Mouse (Mus musculus) hindbrain, embryonic 12.5 days (tissue): ENCODE measurements around the gene Grb14. TPM values are rescaled to one million over a fixed set of nuclear protein-coding genes. Genes with fewer than 3 reads are reported as not detected.

Experiments used
- ATAC-seq: fragments of 200-750 bp; cut with Nextera tagmentation; 2 replicates; pipeline ENCODE4 v1.8.0; 2017; ENCODE audit warnings: moderate TSS enrichment; ENCODE audit not compliant: low FRiP score
- H3K27ac ChIP-seq: fragments of 300-500 bp; sonication (generic); 2 replicates; pipeline ENCODE4 v1.5.1; 2016; ENCODE audit warnings: mild to moderate bottlenecking
- H3K27me3 ChIP-seq: fragments of 300-500 bp; sonication (generic); 2 replicates; pipeline ENCODE4 v1.6.1; 2016; ENCODE audit warnings: mild to moderate bottlenecking
- H3K36me3 ChIP-seq: fragments of 300-500 bp; sonication (generic); 2 replicates; pipeline ENCODE4 v1.6.1; 2016; ENCODE audit warnings: mild to moderate bottlenecking
- H3K4me1 ChIP-seq: fragments of 300-500 bp; sonication (generic); 2 replicates; pipeline ENCODE4 v1.6.1; 2016
- H3K4me2 ChIP-seq: fragments of 300-500 bp; sonication (generic); replicated peaks from 2 replicates; pipeline ENCODE4 v1.6.1; 2016; ENCODE audit warnings: mild to moderate bottlenecking
- H3K4me3 ChIP-seq: fragments of 300-500 bp; sonication (generic); 2 replicates; pipeline ENCODE4 v1.5.1; 2016; ENCODE audit warnings: mild to moderate bottlenecking
- H3K9ac ChIP-seq: fragments of 300-500 bp; sonication (generic); 2 replicates; pipeline ENCODE4 v1.6.1; 2016; ENCODE audit warnings: mild to moderate bottlenecking, moderate library complexity
- H3K9me3 ChIP-seq: fragments of 300-500 bp; sonication (generic); replicated peaks from 2 replicates; pipeline ENCODE4 v1.6.1; 2016; ENCODE audit warnings: mild to moderate bottlenecking
- WGBS: fragments of 180-500 bp; shearing (Covaris S2); methylation state at CpG from one replicate; pipeline ENCODE4 v1.1.7; 2016; 5-methylcytosine and 5-hydroxymethylcytosine counted together
- polyA plus RNA-seq: library from polyadenylated mRNA; unstranded; fragments of >200 nt; fragmentation: Nextera tagmentation; extraction: Ambion mirVana; gene quantifications from 2 replicates; pipeline ENCODE4 v1.2.1, GENCODE M21; 2016

Grb14 gene
- polyA plus RNA-seq, 1 experiment from 2014 or later: 11.7 TPM

DNA sequence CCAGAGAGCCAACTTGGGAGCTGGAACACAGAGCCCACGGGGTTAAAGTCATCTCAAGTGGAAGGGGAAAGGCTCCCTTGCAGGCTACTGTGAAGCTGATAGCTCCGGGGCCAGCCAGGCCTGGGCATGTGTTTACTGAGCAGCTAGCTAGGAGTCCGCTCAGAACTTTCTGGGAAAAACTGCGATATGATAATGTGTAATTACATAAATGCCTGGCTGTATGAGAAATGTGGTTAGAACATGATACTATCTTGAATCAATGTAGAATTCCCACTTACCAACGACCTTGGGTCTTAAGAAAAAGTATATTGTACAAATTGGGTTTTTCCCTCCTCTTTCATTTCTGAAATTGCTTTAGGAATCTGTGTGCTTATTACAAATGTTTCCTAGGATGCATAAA, 53.0 kb downstream of the Grb14 start:
- 66% methylated on average over 5 of the region's 5 CpGs for WGBS
- H3K4me3 ChIP-seq: no peak overlapping the region
- ATAC-seq: no peak

DNA sequence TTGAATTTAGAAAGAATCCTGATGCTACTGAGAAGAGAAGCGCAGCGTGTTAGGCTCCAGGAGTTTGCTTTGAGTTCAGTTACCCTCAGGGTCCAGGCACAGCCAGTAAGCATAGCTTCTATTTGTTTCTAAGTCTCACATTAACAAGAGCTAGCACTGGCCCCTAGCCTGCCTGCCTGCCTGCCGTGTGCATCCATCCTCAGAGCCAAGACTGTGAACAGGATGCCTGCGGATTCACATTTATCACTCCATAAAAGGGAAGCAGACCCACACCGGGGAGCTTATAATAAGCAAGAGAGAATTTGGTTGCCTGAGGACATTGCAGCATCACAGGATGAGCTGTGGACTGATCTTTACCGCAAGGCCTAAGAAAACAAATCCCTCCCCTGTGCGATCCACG, 53.8 kb downstream of the Grb14 start:
- no peaks in the 10 kb centered on the region for H3K9me3 ChIP-seq
- no peak overlapping the region for H3K4me3 ChIP-seq
- H3K4me1 ChIP-seq: peaks cover 9% of the 10 kb centered on the region
- no peak overlapping the region for H3K4me2 ChIP-seq
- H3K27ac ChIP-seq: no peak overlapping the region
- H3K36me3 ChIP-seq: no peaks in the 10 kb centered on the region
- H3K9ac ChIP-seq: no peak overlapping the region
- ATAC-seq: no peak
- 60% methylated on average over 8 of the region's 8 CpGs for WGBS
- H3K27me3 ChIP-seq: no peaks in the 10 kb centered on the region

More for the DNA sequence above, 53.0 kb downstream of the Grb14 start:
- Histone ChIP-seq H3K27ac (no peak overlapping the region), H3K36me3 (no peaks in the 10 kb centered on the region), H3K4me2 (no peak overlapping the region), H3K27me3 (no peaks in the 10 kb centered on the region), H3K9ac (no peak overlapping the region), H3K9me3 (no peaks in the 10 kb centered on the region), H3K4me1 (peaks cover 8% of the 10 kb centered on the region)

DNA sequence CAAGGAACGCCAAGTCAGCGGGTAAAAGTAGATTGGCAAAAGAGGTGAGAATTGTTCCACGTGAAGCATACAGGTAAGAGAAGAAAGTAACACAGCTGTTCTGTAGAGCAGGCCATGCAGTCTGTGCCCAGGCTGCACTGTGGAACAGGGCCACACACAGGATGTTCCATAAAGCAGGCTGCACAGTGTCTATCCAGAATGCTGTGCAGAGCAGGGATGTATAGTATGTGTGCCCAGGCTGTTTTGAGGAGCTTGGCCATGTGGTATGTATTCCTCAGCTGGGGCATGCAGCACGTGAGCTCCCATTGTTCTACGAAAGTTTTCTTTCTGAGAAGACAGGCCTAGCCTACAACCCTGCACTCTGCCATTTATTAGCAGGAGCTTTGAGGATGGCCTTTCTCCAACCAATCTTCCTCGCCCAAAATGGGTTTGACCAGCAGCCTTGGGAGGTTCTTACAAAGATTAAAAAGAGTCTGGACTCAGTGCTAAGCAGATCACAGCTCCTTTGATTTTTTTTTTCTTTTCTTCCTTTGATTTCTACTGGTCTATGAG, 57.8 kb downstream of the Grb14 start:
- ATAC-seq: 0 out of 2 replicates have a peak, but pooled peaks have one; percentile 57
- H3K9me3 ChIP-seq: no peaks in the 10 kb centered on the region
- no peaks in the 10 kb centered on the region for H3K36me3 ChIP-seq
- no peak overlapping the region for H3K4me3 ChIP-seq
- H3K4me1 ChIP-seq: peaks cover 9% of the 10 kb centered on the region
- no peaks in the 10 kb centered on the region for H3K27me3 ChIP-seq
- H3K9ac ChIP-seq: no peak overlapping the region
- 73% methylated on average over 6 of the region's 6 CpGs for WGBS
- no peak overlapping the region for H3K4me2 ChIP-seq
- no peak overlapping the region for H3K27ac ChIP-seq

DNA sequence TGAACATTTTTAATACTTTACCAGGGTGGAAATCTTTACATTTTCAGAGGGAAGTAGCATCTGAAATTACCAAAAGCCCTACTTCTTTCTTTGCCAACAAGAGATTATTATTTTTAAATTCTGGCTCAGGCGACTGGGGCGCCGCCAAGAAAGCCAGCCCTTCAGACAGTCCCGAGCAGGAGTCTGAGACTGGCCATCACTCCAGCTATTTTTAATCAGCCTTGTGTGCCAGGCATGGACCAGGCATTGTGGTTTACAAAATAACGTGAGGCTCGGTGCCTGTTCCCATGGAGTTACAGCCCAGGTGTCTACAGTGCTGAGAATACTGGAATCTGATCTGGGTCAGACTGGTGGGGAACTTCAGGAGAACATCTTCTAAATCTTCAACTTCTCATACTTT, 58.5 kb downstream of the Grb14 start:
- H3K9ac ChIP-seq: no peak overlapping the region
- H3K36me3 ChIP-seq: no peaks in the 10 kb centered on the region
- no peak overlapping the region for H3K27ac ChIP-seq
- no peak for ATAC-seq
- no peak overlapping the region for H3K4me2 ChIP-seq
- peaks cover 9% of the 10 kb centered on the region for H3K4me1 ChIP-seq
- H3K27me3 ChIP-seq: no peaks in the 10 kb centered on the region
- H3K4me3 ChIP-seq: no peak overlapping the region
- H3K9me3 ChIP-seq: no peaks in the 10 kb centered on the region
- WGBS: 89% methylated on average over 6 of the region's 6 CpGs

DNA sequence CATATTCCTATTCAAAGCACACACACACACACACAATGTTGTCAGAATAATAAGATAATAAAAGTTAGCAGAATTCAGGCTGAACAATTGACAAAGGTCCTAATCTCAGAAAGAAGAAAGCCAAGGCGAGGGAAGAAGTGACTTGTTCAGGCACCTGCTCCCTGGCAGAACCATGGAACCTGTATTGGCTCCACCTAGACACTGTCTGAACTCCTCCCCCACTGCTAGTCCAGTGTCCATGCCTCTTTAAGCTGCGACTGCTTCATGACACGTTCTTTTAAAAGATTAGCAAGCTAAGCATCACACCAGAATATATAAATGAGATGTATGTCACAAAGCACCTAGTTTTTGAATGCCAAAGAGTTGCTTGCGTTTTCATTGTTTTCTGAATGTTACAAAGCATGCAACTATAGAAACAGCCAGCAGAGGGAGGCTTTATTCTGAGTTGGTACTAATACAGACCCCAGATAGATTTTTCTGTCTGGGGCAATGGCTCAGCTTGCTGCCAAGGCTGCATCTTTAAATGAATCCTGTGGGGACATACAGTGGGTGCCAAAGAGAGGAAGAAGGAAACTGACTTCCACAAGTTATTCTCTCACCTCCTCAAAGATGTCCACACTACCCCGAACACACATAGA, 59.4 kb downstream of the Grb14 start:
- Histone ChIP-seq H3K4me1 (peaks cover 6% of the 10 kb centered on the region), H3K9me3 (no peaks in the 10 kb centered on the region), H3K4me2 (no peak overlapping the region), H3K4me3 (no peak overlapping the region), H3K36me3 (no peaks in the 10 kb centered on the region), H3K9ac (no peak overlapping the region), H3K27me3 (no peaks in the 10 kb centered on the region), H3K27ac (no peak overlapping the region)
- ATAC-seq: peak; percentile 78
- 32% methylated on average over 5 of the region's 5 CpGs for WGBS

DNA sequence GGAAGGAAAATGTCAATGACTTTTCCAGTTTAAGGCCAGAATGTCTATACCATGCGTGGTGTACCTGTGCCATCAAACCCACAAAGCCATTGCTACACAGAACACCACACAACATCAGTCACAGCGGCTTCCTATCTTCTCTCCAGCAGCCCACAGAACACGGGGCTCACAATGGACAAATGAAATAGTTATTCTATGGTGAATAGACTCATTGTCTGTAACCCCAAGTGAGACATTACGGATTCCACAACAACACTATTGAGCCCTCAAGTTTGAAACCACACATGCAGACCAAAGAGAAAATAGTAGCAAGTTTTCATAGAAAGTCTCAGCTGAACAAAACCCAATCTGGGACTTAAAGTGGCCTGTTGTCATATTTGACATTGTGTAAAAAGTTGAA, 62.6 kb downstream of the Grb14 start:
- no peak overlapping the region for H3K27ac ChIP-seq
- no peaks in the 10 kb centered on the region for H3K36me3 ChIP-seq
- H3K27me3 ChIP-seq: no peaks in the 10 kb centered on the region
- 61% methylated on average over 4 of the region's 4 CpGs for WGBS
- H3K4me1 ChIP-seq: peaks cover 5% of the 10 kb centered on the region
- no peaks in the 10 kb centered on the region for H3K9me3 ChIP-seq
- H3K9ac ChIP-seq: no peak overlapping the region
- ATAC-seq: no peak
- H3K4me2 ChIP-seq: no peak overlapping the region
- no peak overlapping the region for H3K4me3 ChIP-seq

DNA sequence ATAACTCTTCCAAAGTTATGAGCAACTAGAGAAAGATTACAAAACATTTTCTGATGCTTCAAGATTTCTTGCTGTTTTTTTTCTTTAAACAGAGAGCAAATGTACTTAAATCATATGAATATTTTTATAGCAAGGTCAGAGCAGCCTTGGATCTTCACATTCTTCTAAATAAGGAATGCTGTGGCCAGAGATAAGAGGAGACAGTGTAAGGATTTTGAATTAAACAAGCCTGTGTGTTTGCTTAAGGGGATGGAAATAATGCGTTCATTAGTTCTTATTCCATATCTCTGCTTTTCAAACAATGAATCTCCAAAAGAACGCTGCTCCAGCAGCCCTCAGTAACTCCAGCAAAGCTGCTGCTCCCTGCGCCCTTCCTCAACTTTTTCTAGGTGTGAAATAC, 63.4 kb downstream of the Grb14 start:
- H3K27ac ChIP-seq: no peak overlapping the region
- no peak overlapping the region for H3K9ac ChIP-seq
- no peaks in the 10 kb centered on the region for H3K9me3 ChIP-seq
- no peak for ATAC-seq
- no peak overlapping the region for H3K4me3 ChIP-seq
- H3K4me1 ChIP-seq: no peaks in the 10 kb centered on the region
- H3K27me3 ChIP-seq: no peaks in the 10 kb centered on the region
- no peaks in the 10 kb centered on the region for H3K36me3 ChIP-seq
- 84% methylated on average over 3 of the region's 3 CpGs for whole genome bisulfite sequencing
- H3K4me2 ChIP-seq: no peak overlapping the region

DNA sequence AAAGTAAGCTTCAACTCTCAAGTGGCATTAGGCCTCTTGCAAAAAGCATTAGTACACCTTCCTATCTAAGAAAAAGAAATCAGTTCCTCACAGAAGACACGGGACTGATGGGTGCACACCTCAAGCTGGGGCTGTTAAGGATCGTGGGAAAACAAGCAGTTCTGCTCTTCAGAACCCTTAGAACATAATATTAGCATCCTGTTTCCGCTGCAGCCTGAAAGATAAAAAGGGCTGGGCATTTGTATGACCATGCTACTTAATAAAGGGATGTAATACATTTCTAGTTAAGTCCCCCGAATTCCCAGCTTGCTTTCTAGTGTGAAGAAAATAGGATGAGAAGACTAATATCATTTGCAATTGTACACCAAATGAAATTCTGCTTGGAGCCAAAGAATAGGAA, 65.1 kb downstream of the Grb14 start:
- ATAC-seq: no peak
- H3K27ac ChIP-seq: no peak overlapping the region
- H3K4me1 ChIP-seq: no peaks in the 10 kb centered on the region
- H3K36me3 ChIP-seq: no peaks in the 10 kb centered on the region
- no peaks in the 10 kb centered on the region for H3K27me3 ChIP-seq
- no peak overlapping the region for H3K4me2 ChIP-seq
- H3K9me3 ChIP-seq: no peaks in the 10 kb centered on the region
- H3K4me3 ChIP-seq: no peak overlapping the region
- WGBS: 78% methylated on average over 4 of the region's 4 CpGs
- H3K9ac ChIP-seq: no peak overlapping the region

DNA sequence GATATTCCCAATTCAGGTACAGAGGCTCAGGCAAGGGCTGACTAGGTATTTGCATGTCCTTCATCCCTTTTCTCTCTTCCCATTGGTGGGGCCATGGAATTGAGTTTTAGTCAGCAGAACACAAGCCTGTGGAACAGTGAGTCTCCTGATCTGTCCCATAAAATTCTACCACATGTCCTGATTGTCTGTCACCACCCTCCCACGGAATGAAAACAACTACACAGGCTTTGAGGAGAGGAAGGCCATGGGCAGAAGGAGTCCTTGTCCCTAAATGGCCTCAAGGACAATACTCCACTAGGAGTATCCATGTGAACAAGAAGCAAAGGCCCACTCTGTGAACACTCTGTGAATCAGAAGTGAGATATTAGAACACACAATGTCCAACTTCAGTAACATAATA, 69.3 kb downstream of the Grb14 start:
- WGBS: 61% methylated on average over 1 of the region's 1 CpGs
- Histone ChIP-seq H3K4me3 (no peak overlapping the region), H3K4me1 (no peaks in the 10 kb centered on the region), H3K36me3 (no peaks in the 10 kb centered on the region), H3K27me3 (no peaks in the 10 kb centered on the region), H3K4me2 (no peak overlapping the region), H3K9ac (no peak overlapping the region), H3K9me3 (no peaks in the 10 kb centered on the region), H3K27ac (no peak overlapping the region)
- no peak for ATAC-seq

DNA sequence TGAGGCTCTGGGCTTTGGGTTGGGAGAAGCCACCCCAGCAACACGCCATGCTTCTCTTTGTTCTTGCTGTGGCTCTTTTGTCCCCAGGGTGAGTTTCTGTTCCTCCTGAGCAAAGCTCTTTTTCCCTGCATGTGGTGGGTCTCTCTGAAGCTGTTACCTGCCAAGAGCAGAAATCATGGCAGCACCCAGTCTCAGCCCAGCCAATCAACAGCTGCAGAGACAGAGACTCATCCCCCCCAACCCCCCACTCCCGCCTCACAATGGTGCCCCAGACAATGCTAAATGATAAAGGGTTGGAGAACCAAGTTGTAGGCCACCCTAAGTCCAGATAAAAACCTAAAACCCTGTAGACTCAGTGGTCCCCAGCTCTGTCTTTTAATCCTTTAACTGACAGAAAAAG, 75.6 kb downstream of the Grb14 start:
- no peaks in the 10 kb centered on the region for H3K36me3 ChIP-seq
- H3K27ac ChIP-seq: no peak overlapping the region
- H3K9me3 ChIP-seq: no peaks in the 10 kb centered on the region
- WGBS: 40% methylated on average over 2 of the region's 2 CpGs
- peak; percentile 60; the same call in 1 of the 2 replicates for ATAC-seq
- H3K4me2 ChIP-seq: no peak overlapping the region
- peaks cover 2% of the 10 kb centered on the region; the same call in 1 of the 2 replicates for H3K4me1 ChIP-seq
- H3K4me3 ChIP-seq: no peak overlapping the region
- H3K9ac ChIP-seq: no peak overlapping the region
- no peaks in the 10 kb centered on the region for H3K27me3 ChIP-seq

DNA sequence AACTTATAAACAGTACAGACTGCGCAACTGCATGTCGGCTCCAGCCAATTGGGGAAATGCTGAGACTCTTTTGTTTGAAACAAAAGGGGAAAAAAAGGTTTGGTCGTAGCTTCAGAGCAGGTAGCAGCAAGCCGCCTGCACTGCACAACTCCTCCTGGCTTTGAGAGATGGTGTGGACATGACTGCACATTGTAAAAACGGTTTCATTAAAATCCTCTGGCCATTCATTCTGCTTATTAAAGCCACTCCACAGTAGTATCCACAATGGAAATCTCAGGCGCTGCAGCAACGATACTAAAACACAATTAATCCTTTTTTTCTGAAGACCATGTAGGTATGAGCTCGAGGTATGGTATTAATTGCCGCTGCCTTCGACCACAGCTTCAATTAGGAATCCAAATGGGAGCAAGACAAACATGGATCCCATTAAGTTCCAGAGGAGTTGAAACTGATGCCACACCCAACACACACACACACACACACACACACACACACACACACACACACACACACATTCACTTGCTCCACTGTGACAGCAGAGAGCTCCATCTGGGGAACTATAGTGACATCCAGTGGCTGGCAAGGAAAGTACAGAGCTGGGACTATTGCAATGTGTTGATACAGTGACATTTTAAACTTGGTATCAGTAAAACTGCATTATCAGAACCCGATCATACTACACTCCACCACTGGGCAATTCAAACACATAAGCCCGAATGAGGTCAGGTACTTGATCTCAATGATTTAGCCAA, 76.2 kb downstream of the Grb14 start:
- 81% methylated on average over 12 of the region's 12 CpGs for WGBS
- Histone ChIP-seq H3K4me2 (no peak overlapping the region), H3K9ac (no peak overlapping the region), H3K27ac (no peak overlapping the region), H3K36me3 (no peaks in the 10 kb centered on the region), H3K27me3 (no peaks in the 10 kb centered on the region), H3K4me3 (no peak overlapping the region), H3K9me3 (no peaks in the 10 kb centered on the region), H3K4me1 (peaks cover 2% of the 10 kb centered on the region; the same call in 1 of the 2 replicates)
- peak; percentile 63 for ATAC-seq

DNA sequence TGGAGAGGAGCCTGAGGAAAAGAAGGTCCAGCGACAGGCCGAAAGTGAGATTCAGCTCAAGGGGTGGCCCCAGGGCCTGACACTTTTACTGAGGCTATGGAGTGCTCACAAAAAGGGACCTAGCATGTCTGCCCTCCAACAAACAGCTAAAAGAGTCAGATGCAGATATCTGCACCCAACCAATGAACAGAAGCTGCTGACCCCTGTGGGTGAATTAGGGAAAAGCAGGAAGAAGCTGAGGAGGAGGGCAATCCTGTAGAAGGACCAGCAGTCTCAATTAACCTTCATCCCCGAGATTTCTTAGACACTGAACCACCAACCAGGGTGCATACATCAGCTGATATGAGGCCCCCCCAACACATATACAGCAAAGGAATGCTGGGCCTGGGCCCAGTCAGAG, 77.3 kb downstream of the Grb14 start:
- H3K4me3 ChIP-seq: no peak overlapping the region
- no peaks in the 10 kb centered on the region for H3K9me3 ChIP-seq
- H3K36me3 ChIP-seq: no peaks in the 10 kb centered on the region
- H3K27ac ChIP-seq: no peak overlapping the region
- no peak; the same call in 1 of the 2 replicates for ATAC-seq
- 66% methylated on average over 3 of the region's 3 CpGs for WGBS
- no peaks in the 10 kb centered on the region for H3K27me3 ChIP-seq
- no peak overlapping the region for H3K9ac ChIP-seq
- peaks cover 2% of the 10 kb centered on the region; the same call in 1 of the 2 replicates for H3K4me1 ChIP-seq
- no peak overlapping the region for H3K4me2 ChIP-seq
